Mouse (Mus musculus): ENCODE measurements at regions not wholly inside any gene's neighbourhood (a gene's known extent, or its start where the extent isn't known, plus 50 kb on each side); places are given as distances from the start of the nearest gene placed in this dataset.

- TF ChIP-seq POLR2A (IDR thresholded peaks at IDR 0.05; ENCODE audit: insufficient read depth, low read length) (no peak), CTCF (IDR thresholded peaks at IDR 0.05; ENCODE audit: low read depth, low read length) (no peak), EP300 (IDR thresholded peaks at IDR 0.05; ENCODE audit: insufficient read depth, low read depth, low read length) (no peak)
- no peaks in the 10 kb centered on the region for H3K4me1 ChIP-seq (ENCODE audit: control insufficient read depth, insufficient read depth, low read length)
- H3K4me3 ChIP-seq (ENCODE audit: low read depth, low read length) = no peak overlapping the region
- H3K9ac ChIP-seq (ENCODE audit: low read depth, poor library complexity, severe bottlenecking) = no peak overlapping the region
- no peaks in the 10 kb centered on the region for H3K9me3 ChIP-seq (replicated peaks; ENCODE audit: control insufficient read depth, insufficient read depth, low read length, poor library complexity, severe bottlenecking)
- H3K27ac ChIP-seq (ENCODE audit: insufficient read depth, low read length) = no peak overlapping the region
- no peaks in the 10 kb centered on the region for H3K36me3 ChIP-seq (ENCODE audit: control insufficient read depth, insufficient read depth, low read length, poor library complexity, severe bottlenecking)
- no peaks in the 10 kb centered on the region for H3K27me3 ChIP-seq (ENCODE audit: control insufficient read depth, insufficient read depth, low read length, poor library complexity, severe bottlenecking)
Measured at GRCm38 (mm10) chr4:33571351-33571750, 261.2 kb downstream of the Rngtt start.

- H3K4me1 ChIP-seq (ENCODE audit: control insufficient read depth, insufficient read depth, low read length) = no peaks in the 10 kb centered on the region
- no peaks in the 10 kb centered on the region for H3K36me3 ChIP-seq (ENCODE audit: control insufficient read depth, insufficient read depth, low read length, poor library complexity, severe bottlenecking)
- no peak overlapping the region for H3K9ac ChIP-seq (ENCODE audit: low read depth, poor library complexity, severe bottlenecking)
- TF ChIP-seq EP300 (IDR thresholded peaks at IDR 0.05; ENCODE audit: insufficient read depth, low read depth, low read length) (no peak), CTCF (IDR thresholded peaks at IDR 0.05; ENCODE audit: low read depth, low read length) (no peak), POLR2A (IDR thresholded peaks at IDR 0.05; ENCODE audit: insufficient read depth, low read length) (no peak)
- H3K27me3 ChIP-seq (ENCODE audit: control insufficient read depth, insufficient read depth, low read length, poor library complexity, severe bottlenecking) = no peaks in the 10 kb centered on the region
- no peak overlapping the region for H3K27ac ChIP-seq (ENCODE audit: insufficient read depth, low read length)
- H3K4me3 ChIP-seq (ENCODE audit: low read depth, low read length) = no peak overlapping the region
- H3K9me3 ChIP-seq (replicated peaks; ENCODE audit: control insufficient read depth, insufficient read depth, low read length, poor library complexity, severe bottlenecking) = no peaks in the 10 kb centered on the region
Measured at GRCm38 (mm10) chr4:33577631-33578030, 267.5 kb downstream of the Rngtt start.

GRCm38 (mm10) chr4:33580491-33580890, 270.4 kb downstream of the Rngtt start:
- Histone ChIP-seq H3K4me1 (ENCODE audit: control insufficient read depth, insufficient read depth, low read length) (no peaks in the 10 kb centered on the region), H3K9ac (ENCODE audit: low read depth, poor library complexity, severe bottlenecking) (no peak overlapping the region), H3K27ac (ENCODE audit: insufficient read depth, low read length) (no peak overlapping the region), H3K27me3 (ENCODE audit: control insufficient read depth, insufficient read depth, low read length, poor library complexity, severe bottlenecking) (no peaks in the 10 kb centered on the region), H3K4me3 (ENCODE audit: low read depth, low read length) (no peak overlapping the region), H3K36me3 (ENCODE audit: control insufficient read depth, insufficient read depth, low read length, poor library complexity, severe bottlenecking) (no peaks in the 10 kb centered on the region), H3K9me3 (replicated peaks; ENCODE audit: control insufficient read depth, insufficient read depth, low read length, poor library complexity, severe bottlenecking) (no peaks in the 10 kb centered on the region)
- TF ChIP-seq EP300 (IDR thresholded peaks at IDR 0.05; ENCODE audit: insufficient read depth, low read depth, low read length) = no peak
- no peak for TF ChIP-seq POLR2A (IDR thresholded peaks at IDR 0.05; ENCODE audit: insufficient read depth, low read length)
- no peak for TF ChIP-seq CTCF (IDR thresholded peaks at IDR 0.05; ENCODE audit: low read depth, low read length)

GRCm38 (mm10) chr4:33581180-33581591, 271.1 kb downstream of the Rngtt start:
- TF ChIP-seq CTCF (IDR thresholded peaks at IDR 0.05; ENCODE audit: low read depth, low read length) (no peak), POLR2A (IDR thresholded peaks at IDR 0.05; ENCODE audit: insufficient read depth, low read length) (no peak), EP300 (IDR thresholded peaks at IDR 0.05; ENCODE audit: insufficient read depth, low read depth, low read length) (no peak)
- H3K27ac ChIP-seq (ENCODE audit: insufficient read depth, low read length) = no peak overlapping the region

GRCm38 (mm10) chr4:33581766-33582525, 271.8 kb downstream of the Rngtt start:
- no peaks in the 10 kb centered on the region for H3K9me3 ChIP-seq (replicated peaks; ENCODE audit: control insufficient read depth, insufficient read depth, low read length, poor library complexity, severe bottlenecking)
- no peak overlapping the region for H3K9ac ChIP-seq (ENCODE audit: low read depth, poor library complexity, severe bottlenecking)
- H3K27me3 ChIP-seq (ENCODE audit: control insufficient read depth, insufficient read depth, low read length, poor library complexity, severe bottlenecking) = no peaks in the 10 kb centered on the region
- H3K4me1 ChIP-seq (ENCODE audit: control insufficient read depth, insufficient read depth, low read length) = peaks cover under 1% of the 10 kb centered on the region
- TF ChIP-seq CTCF (IDR thresholded peaks at IDR 0.05; ENCODE audit: low read depth, low read length) (no peak), POLR2A (IDR thresholded peaks at IDR 0.05; ENCODE audit: insufficient read depth, low read length) (no peak), EP300 (IDR thresholded peaks at IDR 0.05; ENCODE audit: insufficient read depth, low read depth, low read length) (no peak)
- no peak overlapping the region for H3K4me3 ChIP-seq (ENCODE audit: low read depth, low read length)
- no peaks in the 10 kb centered on the region for H3K36me3 ChIP-seq (ENCODE audit: control insufficient read depth, insufficient read depth, low read length, poor library complexity, severe bottlenecking)
- no peak overlapping the region for H3K27ac ChIP-seq (ENCODE audit: insufficient read depth, low read length)

More at GRCm38 (mm10) chr4:33581180-33581591, 271.1 kb downstream of the Rngtt start:
- H3K27me3 ChIP-seq (ENCODE audit: control insufficient read depth, insufficient read depth, low read length, poor library complexity, severe bottlenecking) = no peaks in the 10 kb centered on the region
- H3K9ac ChIP-seq (ENCODE audit: low read depth, poor library complexity, severe bottlenecking) = no peak overlapping the region
- no peak overlapping the region for H3K4me3 ChIP-seq (ENCODE audit: low read depth, low read length)
- H3K36me3 ChIP-seq (ENCODE audit: control insufficient read depth, insufficient read depth, low read length, poor library complexity, severe bottlenecking) = no peaks in the 10 kb centered on the region
- H3K9me3 ChIP-seq (replicated peaks; ENCODE audit: control insufficient read depth, insufficient read depth, low read length, poor library complexity, severe bottlenecking) = no peaks in the 10 kb centered on the region
- H3K4me1 ChIP-seq (ENCODE audit: control insufficient read depth, insufficient read depth, low read length) = no peaks in the 10 kb centered on the region

GRCm38 (mm10) chr4:33582986-33583720, 273.0 kb downstream of the Rngtt start:
- Histone ChIP-seq H3K4me3 (ENCODE audit: low read depth, low read length) (no peak overlapping the region), H3K27ac (ENCODE audit: insufficient read depth, low read length) (no peak overlapping the region), H3K9me3 (replicated peaks; ENCODE audit: control insufficient read depth, insufficient read depth, low read length, poor library complexity, severe bottlenecking) (no peaks in the 10 kb centered on the region), H3K4me1 (ENCODE audit: control insufficient read depth, insufficient read depth, low read length) (peaks cover 3% of the 10 kb centered on the region), H3K9ac (ENCODE audit: low read depth, poor library complexity, severe bottlenecking) (no peak overlapping the region), H3K36me3 (ENCODE audit: control insufficient read depth, insufficient read depth, low read length, poor library complexity, severe bottlenecking) (no peaks in the 10 kb centered on the region), H3K27me3 (ENCODE audit: control insufficient read depth, insufficient read depth, low read length, poor library complexity, severe bottlenecking) (no peaks in the 10 kb centered on the region)
- TF ChIP-seq POLR2A (IDR thresholded peaks at IDR 0.05; ENCODE audit: insufficient read depth, low read length) = no peak
- no peak for TF ChIP-seq EP300 (IDR thresholded peaks at IDR 0.05; ENCODE audit: insufficient read depth, low read depth, low read length)
